Mouse (Mus musculus): ENCODE measurements around the gene Zbtb16. TPM values are rescaled to one million over a fixed set of nuclear protein-coding genes. Genes with fewer than 3 reads are reported as not detected.

Gene Zbtb16
- total and polyA plus RNA-seq, 2 experiments from 2014 or later, result 6.8 to 13.5 TPM

DNA sequence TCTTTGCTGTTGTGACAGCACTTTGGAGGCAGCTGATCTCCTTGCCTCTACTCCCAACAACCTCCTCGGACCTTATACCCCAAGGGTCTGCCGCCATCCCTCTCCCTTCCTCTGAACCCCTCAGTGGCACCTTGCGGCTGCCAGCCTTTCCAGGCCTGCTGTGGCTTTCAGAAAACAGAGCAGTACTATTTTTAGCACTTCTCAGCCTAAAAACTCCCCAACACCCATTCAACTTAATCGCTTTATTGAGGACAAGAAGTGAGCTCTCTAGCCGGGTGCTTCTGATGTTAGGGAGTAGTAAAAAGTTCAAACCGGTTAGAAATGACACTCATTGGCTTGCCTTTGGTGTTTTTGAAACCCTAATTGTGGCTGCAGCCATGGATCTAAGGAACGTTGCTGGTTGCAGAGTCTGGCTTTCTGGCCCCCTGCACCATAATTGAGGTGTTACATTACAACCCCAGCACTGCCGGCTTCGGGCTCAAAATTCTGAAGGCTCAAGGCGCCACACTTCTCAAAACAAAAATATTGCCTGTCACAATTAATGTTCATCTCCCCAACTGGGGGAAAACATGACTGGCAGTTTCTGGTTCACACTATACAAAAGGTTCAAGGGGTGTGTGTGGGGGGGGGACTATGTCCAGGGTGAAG is 107.8 kb downstream of the Zbtb16 start:
- DNase-seq (ENCODE audit: low spot score) (no peak), ATAC-seq (no peak)
- H3K36me3 ChIP-seq (ENCODE audit: insufficient read depth, low read length), result no peaks in the 10 kb centered on the region
- WGBS, result 62% methylated on average over 10 of the region's 10 CpGs
- H3K4me2 ChIP-seq (ENCODE audit: low read depth, low read length), result no peak overlapping the region
- H3K4me3 ChIP-seq (ENCODE audit: low read length), result no peak overlapping the region
- H3K27ac ChIP-seq, result no peak overlapping the region
- TF ChIP-seq CTCF (IDR thresholded peaks at IDR 0.05; ENCODE audit: low read depth), result no peak
- H3K4me1 ChIP-seq (ENCODE audit: insufficient read depth, low read length), result peaks cover 20% of the 10 kb centered on the region
- H3K9me3 ChIP-seq (ENCODE audit: low read length), result no peaks in the 10 kb centered on the region
- H3K27me3 ChIP-seq (ENCODE audit: insufficient read depth, low read length), result no peaks in the 10 kb centered on the region
- H3K9ac ChIP-seq (replicated peaks; ENCODE audit: low read length), result no peak overlapping the region

DNA sequence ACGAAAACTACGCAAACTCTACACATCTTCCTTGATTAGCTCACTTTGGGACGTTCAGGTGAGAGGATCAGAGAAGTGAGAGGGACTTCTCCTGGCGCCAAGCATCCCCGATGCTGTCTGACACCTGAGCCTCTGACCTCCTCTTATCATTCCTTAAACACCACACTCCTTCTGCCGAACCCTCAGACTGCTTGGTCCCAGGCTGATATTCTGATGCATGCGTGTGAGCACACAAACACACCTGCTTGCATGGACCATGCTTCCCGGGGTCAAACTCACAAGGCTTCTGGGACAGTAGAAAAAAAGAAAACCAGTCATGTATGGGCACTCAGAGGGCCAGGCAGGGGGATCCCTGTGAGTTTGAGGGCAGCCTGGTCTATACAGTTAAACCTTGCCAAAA is 109.7 kb downstream of the Zbtb16 start:
- Histone ChIP-seq H3K9me3 (ENCODE audit: low read length) (no peaks in the 10 kb centered on the region), H3K4me1 (ENCODE audit: insufficient read depth, low read length) (peaks cover 14% of the 10 kb centered on the region; the same call in 1 of the 2 replicates), H3K9ac (replicated peaks; ENCODE audit: low read length) (no peak overlapping the region), H3K4me3 (ENCODE audit: low read length) (no peak overlapping the region), H3K27ac (no peak overlapping the region), H3K36me3 (ENCODE audit: insufficient read depth, low read length) (no peaks in the 10 kb centered on the region), H3K27me3 (ENCODE audit: insufficient read depth, low read length) (no peaks in the 10 kb centered on the region), H3K4me2 (ENCODE audit: low read depth, low read length) (no peak overlapping the region)
- ATAC-seq, result no peak
- WGBS, result 95% methylated on average over 8 of the region's 8 CpGs
- TF ChIP-seq CTCF (IDR thresholded peaks at IDR 0.05; ENCODE audit: low read depth), result no peak
- no peak for DNase-seq (ENCODE audit: low spot score)

DNA sequence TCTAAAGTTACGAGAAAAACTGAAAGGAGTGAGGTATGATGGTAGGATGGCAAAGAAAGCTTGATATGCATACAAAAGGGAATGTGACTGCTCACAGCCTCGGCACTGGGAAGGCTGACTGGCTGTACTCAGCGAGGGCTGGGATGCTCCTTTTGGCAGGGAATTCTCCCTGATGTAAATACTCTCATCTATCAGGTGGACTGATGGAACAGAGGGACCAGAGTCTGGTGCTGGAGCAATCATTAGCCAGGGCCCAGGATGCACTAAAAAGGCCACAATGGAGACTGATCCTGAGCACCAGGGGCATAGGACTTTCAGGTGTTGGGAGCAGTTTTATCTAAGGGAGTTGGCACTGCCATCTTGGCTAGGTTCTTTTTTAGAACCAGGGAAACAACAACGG is 110.1 kb downstream of the Zbtb16 start:
- H3K9ac ChIP-seq (replicated peaks; ENCODE audit: low read length), result no peak overlapping the region
- no peak for TF ChIP-seq CTCF (IDR thresholded peaks at IDR 0.05; ENCODE audit: low read depth)
- peaks cover 14% of the 10 kb centered on the region; the same call in 1 of the 2 replicates for H3K4me1 ChIP-seq (ENCODE audit: insufficient read depth, low read length)
- ATAC-seq (no peak), DNase-seq (ENCODE audit: low spot score) (no peak)
- 70% methylated on average over 4 of the region's 4 CpGs for WGBS
- H3K27ac ChIP-seq, result no peak overlapping the region
- no peak overlapping the region for H3K4me3 ChIP-seq (ENCODE audit: low read length)
- H3K9me3 ChIP-seq (ENCODE audit: low read length), result no peaks in the 10 kb centered on the region
- H3K27me3 ChIP-seq (ENCODE audit: insufficient read depth, low read length), result no peaks in the 10 kb centered on the region
- no peaks in the 10 kb centered on the region for H3K36me3 ChIP-seq (ENCODE audit: insufficient read depth, low read length)
- no peak overlapping the region for H3K4me2 ChIP-seq (ENCODE audit: low read depth, low read length)

DNA sequence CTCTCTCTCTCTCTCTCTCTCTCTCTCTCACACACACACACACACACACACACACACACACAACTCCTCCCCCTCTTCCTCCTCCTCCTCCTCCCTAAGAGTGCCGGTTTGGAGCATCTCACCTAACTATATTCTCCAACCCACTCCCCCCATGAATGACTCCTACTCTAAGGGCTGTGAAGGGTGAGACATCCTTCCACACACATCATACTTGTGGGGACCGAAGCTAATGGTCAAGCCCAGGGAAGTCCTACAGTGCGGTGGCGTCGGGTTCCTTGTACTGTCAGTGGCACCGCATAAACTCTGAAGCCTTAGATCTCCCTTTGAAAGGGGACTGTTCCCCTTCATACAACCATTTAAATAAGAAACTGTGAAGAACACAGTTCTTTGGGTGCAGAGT is 110.9 kb downstream of the Zbtb16 start:
- WGBS, result 91% methylated on average over 6 of the region's 6 CpGs
- no peak for ATAC-seq
- TF ChIP-seq CTCF (IDR thresholded peaks at IDR 0.05; ENCODE audit: low read depth), result no peak
- H3K36me3 ChIP-seq (ENCODE audit: insufficient read depth, low read length), result no peaks in the 10 kb centered on the region
- no peak overlapping the region for H3K4me2 ChIP-seq (ENCODE audit: low read depth, low read length)
- H3K9ac ChIP-seq (replicated peaks; ENCODE audit: low read length), result no peak overlapping the region
- no peak overlapping the region for H3K4me3 ChIP-seq (ENCODE audit: low read length)
- peaks cover 7% of the 10 kb centered on the region; the same call in 1 of the 2 replicates for H3K4me1 ChIP-seq (ENCODE audit: insufficient read depth, low read length)
- no peaks in the 10 kb centered on the region for H3K27me3 ChIP-seq (ENCODE audit: insufficient read depth, low read length)
- no peaks in the 10 kb centered on the region for H3K9me3 ChIP-seq (ENCODE audit: low read length)
- no peak for DNase-seq (ENCODE audit: low spot score)
- H3K27ac ChIP-seq, result no peak overlapping the region

DNA sequence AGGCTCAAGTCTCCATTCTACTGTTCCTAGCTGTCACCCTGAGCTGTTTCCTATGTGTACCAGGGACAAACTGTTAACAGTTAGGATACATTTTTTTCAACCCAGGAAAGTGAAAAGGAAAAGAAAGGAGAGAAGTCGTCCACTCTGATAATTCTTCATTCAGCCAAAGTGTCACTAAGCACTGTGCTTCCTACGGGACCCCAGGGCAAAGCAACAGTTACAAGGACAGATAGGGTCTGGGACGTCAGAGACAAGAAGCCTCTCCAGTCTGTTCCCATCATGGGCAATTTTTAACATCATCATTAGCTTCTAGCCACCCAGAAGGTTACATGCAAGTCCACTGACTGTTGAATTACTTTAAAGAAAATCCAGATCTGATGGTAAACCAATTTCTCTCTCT is 111.3 kb downstream of the Zbtb16 start:
- Histone ChIP-seq H3K4me2 (ENCODE audit: low read depth, low read length) (no peak overlapping the region), H3K36me3 (ENCODE audit: insufficient read depth, low read length) (no peaks in the 10 kb centered on the region), H3K9me3 (ENCODE audit: low read length) (no peaks in the 10 kb centered on the region), H3K9ac (replicated peaks; ENCODE audit: low read length) (no peak overlapping the region), H3K4me3 (ENCODE audit: low read length) (no peak overlapping the region), H3K4me1 (ENCODE audit: insufficient read depth, low read length) (peaks cover 5% of the 10 kb centered on the region; the same call in 1 of the 2 replicates), H3K27ac (no peak overlapping the region), H3K27me3 (ENCODE audit: insufficient read depth, low read length) (no peaks in the 10 kb centered on the region)
- no peak for ATAC-seq
- 83% methylated on average over 3 of the region's 3 CpGs for WGBS
- no peak for TF ChIP-seq CTCF (IDR thresholded peaks at IDR 0.05; ENCODE audit: low read depth)
- DNase-seq (ENCODE audit: low spot score), result no peak

GRCm38 (mm10) chr9:48723511-48724304 is 112.3 kb downstream of the Zbtb16 start:
- no peak for TF ChIP-seq CTCF (IDR thresholded peaks at IDR 0.05; ENCODE audit: low read depth)
- ATAC-seq, result peak; percentile 55; the same call in 1 of the 2 replicates

More at GRCm38 (mm10) chr9:48723511-48724304, 112.3 kb downstream of the Zbtb16 start:
- Histone ChIP-seq H3K4me2 (ENCODE audit: low read depth, low read length) (no peak overlapping the region), H3K4me1 (ENCODE audit: insufficient read depth, low read length) (peaks cover 5% of the 10 kb centered on the region; the same call in 1 of the 2 replicates), H3K27me3 (ENCODE audit: insufficient read depth, low read length) (no peaks in the 10 kb centered on the region), H3K27ac (peak overlapping the region; percentile 64; the same call in 1 of the 2 replicates), H3K9ac (replicated peaks; ENCODE audit: low read length) (no peak overlapping the region), H3K36me3 (ENCODE audit: insufficient read depth, low read length) (no peaks in the 10 kb centered on the region), H3K9me3 (ENCODE audit: low read length) (no peaks in the 10 kb centered on the region), H3K4me3 (ENCODE audit: low read length) (no peak overlapping the region)
- DNase-seq (ENCODE audit: low spot score), result no peak
- WGBS, result 62% methylated on average over 10 of the region's 10 CpGs

All from hindbrain, postnatal 0 days (tissue).